Mouse (Mus musculus): ENCODE measurements around the gene Aurkb. TPM values are rescaled to one million over a fixed set of nuclear protein-coding genes. Genes with fewer than 3 reads are reported as not detected.

The Aurkb gene
- polyA plus RNA-seq, 1 experiment, result 44.0 TPM

DNA sequence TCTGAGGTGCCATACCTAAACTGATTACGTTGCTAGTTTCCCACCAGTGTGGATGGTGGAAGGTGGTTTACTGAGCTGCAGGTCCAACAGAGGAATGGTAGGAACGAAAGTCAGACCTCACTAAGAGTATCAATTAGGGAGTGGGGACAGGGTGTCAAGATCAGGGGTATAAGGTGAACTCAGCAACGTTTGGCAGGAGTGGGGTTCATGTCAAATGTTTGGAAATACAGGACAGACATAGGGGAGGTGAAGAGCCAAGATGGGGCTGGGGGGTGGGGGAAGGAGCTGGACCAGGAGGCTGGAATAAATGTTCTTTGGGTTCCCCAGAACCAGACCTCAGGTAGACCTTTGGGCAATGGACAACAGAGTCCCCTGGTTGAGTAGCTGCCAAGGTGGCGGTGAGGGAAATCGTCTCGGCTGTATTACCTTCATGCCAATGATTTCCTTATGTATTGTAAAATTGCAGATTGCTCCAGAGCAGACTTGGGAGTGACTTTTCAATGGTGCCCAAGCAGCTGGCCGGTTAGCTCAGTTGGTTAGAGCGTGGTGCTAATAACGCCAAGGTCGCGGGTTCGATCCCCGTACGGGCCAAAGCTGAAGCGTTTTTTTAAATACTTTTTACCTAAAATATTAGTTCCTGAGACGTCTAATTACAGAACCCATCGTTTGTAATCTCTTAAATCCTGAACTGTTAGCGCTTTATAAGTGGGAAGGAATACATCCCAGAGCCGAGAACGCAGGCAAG is 8.8 kb upstream of the Aurkb start:
- Histone ChIP-seq H3K4me1 (ENCODE audit: control insufficient read depth, insufficient read depth, low read length) (peaks cover 10% of the 10 kb centered on the region), H3K4me3 (ENCODE audit: insufficient read depth, low read length) (peak overlapping the region; percentile 74), H3K27ac (ENCODE audit: insufficient read depth, low read length) (peak overlapping the region; percentile 70)
- TF ChIP-seq POLR2A (IDR thresholded peaks at IDR 0.05; ENCODE audit: low read depth, low read length) (peak; percentile 77), CTCF (IDR thresholded peaks at IDR 0.05; ENCODE audit: borderline replicate concordance, insufficient read depth, low read length) (no peak)

DNA sequence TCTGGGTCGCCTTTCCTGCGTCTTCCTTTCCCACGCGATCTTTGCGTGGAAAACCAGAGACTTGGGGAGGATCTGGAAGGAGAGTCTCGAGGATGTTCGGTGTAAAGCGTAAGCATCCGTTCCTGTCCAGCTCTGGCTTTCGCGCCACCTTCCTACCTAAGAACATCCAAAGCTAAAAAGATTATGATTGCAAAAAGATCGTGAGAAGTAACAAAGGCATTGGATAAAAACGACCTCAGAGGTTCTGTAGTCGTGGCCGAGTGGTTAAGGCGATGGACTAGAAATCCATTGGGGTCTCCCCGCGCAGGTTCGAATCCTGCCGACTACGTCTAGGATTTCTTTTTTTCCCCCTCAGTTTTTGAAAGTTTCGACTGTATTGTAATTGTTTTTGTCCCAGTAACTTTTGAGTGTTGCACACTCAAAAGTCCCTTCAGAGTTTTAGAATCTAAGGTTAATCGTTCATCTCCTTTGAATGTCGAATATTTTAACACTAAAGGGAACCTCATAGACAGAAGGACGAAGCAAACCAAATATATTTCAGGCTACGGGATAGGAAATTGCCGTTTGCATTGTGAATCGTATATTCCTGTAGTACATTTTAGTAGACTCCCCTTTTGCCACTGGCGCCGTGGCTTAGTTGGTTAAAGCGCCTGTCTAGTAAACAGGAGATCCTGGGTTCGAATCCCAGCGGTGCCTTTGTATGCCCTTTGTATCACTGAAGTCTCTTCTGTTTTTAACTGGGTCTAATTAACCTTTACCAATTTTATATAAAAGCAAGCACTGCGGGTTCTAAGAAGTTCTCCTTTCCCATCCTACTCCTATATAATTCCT is 8.0 kb upstream of the Aurkb start:
- Histone ChIP-seq H3K27ac (ENCODE audit: insufficient read depth, low read length) (peak overlapping the region; percentile 70), H3K4me1 (ENCODE audit: control insufficient read depth, insufficient read depth, low read length) (peaks cover 10% of the 10 kb centered on the region), H3K4me3 (ENCODE audit: insufficient read depth, low read length) (peak overlapping the region; percentile 74)
- TF ChIP-seq POLR2A (IDR thresholded peaks at IDR 0.05; ENCODE audit: low read depth, low read length), result 0 out of 2 replicates have a peak, but pooled peaks have one; percentile 18
- TF ChIP-seq CTCF (IDR thresholded peaks at IDR 0.05; ENCODE audit: borderline replicate concordance, insufficient read depth, low read length), result no peak

DNA sequence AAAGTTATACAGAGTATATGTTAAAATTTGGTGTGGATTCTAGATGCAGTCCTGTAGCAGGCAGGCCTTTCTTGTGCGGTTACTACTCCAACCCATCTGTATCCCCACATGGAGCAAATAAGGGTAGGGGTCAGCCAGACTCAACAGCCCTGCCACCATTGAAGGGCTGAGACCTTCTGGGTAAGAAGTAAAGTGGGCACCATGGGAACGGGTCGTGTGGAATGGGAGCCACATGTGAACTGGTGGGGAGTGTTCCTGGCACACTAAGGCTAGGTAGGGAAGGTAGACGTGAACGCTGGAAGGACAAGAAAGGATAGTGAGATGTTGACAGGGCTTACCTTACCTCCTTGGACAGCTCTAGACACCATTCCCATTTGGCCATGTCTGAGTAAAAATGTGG is 7.3 kb upstream of the Aurkb start:
- H3K4me3 ChIP-seq (ENCODE audit: insufficient read depth, low read length), result no peak overlapping the region
- H3K27ac ChIP-seq (ENCODE audit: insufficient read depth, low read length), result no peak overlapping the region
- peaks cover 10% of the 10 kb centered on the region for H3K4me1 ChIP-seq (ENCODE audit: control insufficient read depth, insufficient read depth, low read length)
- no peak for TF ChIP-seq CTCF (IDR thresholded peaks at IDR 0.05; ENCODE audit: borderline replicate concordance, insufficient read depth, low read length)
- TF ChIP-seq POLR2A (IDR thresholded peaks at IDR 0.05; ENCODE audit: low read depth, low read length), result no peak

DNA sequence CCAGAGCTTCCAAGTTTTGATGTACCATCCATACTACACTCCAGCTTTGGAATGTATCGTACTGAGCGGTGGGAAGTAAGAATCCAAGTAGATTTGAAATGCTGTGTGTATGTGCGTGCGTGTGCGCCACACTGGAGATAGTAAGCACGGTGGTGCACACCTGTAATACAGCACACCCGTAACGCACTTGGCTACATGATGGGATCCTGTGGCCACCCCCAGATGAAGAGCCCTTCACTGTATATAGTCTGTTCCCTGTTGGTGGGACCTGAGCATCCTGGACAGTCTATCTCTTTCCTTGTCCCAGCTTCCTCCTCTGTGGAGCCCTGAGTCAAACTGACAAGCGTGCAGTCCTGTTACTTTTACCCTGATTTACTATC is 938 bp downstream of the Aurkb start:
- H3K4me1 ChIP-seq (ENCODE audit: control insufficient read depth, insufficient read depth, low read length), result no peaks in the 10 kb centered on the region
- TF ChIP-seq CTCF (IDR thresholded peaks at IDR 0.05; ENCODE audit: borderline replicate concordance, insufficient read depth, low read length) (no peak), POLR2A (IDR thresholded peaks at IDR 0.05; ENCODE audit: low read depth, low read length) (peak; percentile 15; the same call in 1 of the 2 replicates)
- peak overlapping the region; percentile 75 for H3K4me3 ChIP-seq (ENCODE audit: insufficient read depth, low read length)
- peak overlapping the region; percentile 62; the same call in 1 of the 2 replicates for H3K27ac ChIP-seq (ENCODE audit: insufficient read depth, low read length)

DNA sequence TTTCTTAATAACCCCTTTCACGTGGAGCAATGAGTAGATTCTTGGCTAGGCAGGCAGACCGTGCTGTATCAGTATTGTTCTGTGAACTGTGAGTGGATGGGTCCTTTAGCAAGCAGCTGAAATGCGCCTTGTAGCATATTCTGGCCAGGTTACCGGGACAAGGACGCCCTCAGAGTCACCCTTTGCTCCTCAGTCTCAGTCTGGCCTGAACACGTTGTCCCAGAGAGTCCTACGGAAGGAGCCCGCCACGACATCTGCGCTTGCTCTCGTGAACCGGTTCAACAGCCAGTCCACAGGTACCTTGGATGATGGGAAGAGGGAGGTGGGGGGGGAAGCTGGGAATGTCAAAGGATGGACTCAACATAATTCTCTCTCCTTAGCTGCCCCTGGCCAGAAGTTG is 2.1 kb downstream of the Aurkb start:
- TF ChIP-seq POLR2A (IDR thresholded peaks at IDR 0.05; ENCODE audit: low read depth, low read length) (no peak), CTCF (IDR thresholded peaks at IDR 0.05; ENCODE audit: borderline replicate concordance, insufficient read depth, low read length) (no peak)
- Histone ChIP-seq H3K4me3 (ENCODE audit: insufficient read depth, low read length) (0 out of 2 replicates have a peak overlapping the region, but pooled peaks have one; percentile 5), H3K27ac (ENCODE audit: insufficient read depth, low read length) (no peak overlapping the region), H3K4me1 (ENCODE audit: control insufficient read depth, insufficient read depth, low read length) (no peaks in the 10 kb centered on the region)

DNA sequence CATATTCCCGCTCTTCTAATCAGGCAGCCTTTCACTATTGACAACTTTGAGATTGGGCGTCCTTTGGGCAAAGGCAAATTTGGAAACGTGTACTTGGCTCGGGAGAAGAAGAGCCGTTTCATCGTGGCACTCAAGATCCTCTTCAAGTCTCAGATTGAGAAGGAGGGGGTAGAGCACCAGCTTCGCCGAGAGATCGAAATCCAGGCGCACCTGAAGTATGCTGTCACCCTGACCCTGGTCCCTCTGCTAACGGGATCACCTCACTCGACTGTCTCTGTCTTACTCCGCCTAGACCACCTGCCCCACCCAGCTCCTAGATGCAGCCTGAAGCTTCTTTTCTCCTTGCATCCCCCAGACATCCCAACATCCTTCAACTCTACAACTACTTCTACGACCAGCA is 2.7 kb downstream of the Aurkb start:
- Histone ChIP-seq H3K4me1 (ENCODE audit: control insufficient read depth, insufficient read depth, low read length) (no peaks in the 10 kb centered on the region), H3K27ac (ENCODE audit: insufficient read depth, low read length) (no peak overlapping the region), H3K4me3 (ENCODE audit: insufficient read depth, low read length) (no peak overlapping the region)
- no peak for TF ChIP-seq POLR2A (IDR thresholded peaks at IDR 0.05; ENCODE audit: low read depth, low read length)
- TF ChIP-seq CTCF (IDR thresholded peaks at IDR 0.05; ENCODE audit: borderline replicate concordance, insufficient read depth, low read length), result no peak

DNA sequence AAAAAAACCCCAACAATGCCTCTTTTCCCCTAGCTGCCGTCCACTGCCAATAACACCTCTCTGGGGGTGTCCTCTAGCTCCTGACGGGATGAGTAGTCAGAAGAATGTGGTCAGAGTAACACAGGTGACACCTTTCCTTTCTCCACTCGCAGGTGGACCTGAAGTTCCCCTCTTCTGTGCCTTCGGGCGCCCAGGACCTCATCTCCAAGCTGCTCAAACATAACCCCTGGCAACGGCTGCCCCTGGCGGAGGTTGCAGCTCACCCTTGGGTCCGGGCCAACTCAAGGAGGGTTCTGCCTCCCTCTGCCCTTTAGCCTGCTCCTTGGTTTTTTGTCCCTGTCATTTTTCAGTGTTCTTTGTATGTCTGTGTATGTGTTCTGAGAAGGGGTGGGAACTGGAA is 5.3 kb downstream of the Aurkb start:
- no peak overlapping the region for H3K27ac ChIP-seq (ENCODE audit: insufficient read depth, low read length)
- H3K4me3 ChIP-seq (ENCODE audit: insufficient read depth, low read length), result no peak overlapping the region
- no peaks in the 10 kb centered on the region for H3K4me1 ChIP-seq (ENCODE audit: control insufficient read depth, insufficient read depth, low read length)
- no peak for TF ChIP-seq POLR2A (IDR thresholded peaks at IDR 0.05; ENCODE audit: low read depth, low read length)
- no peak for TF ChIP-seq CTCF (IDR thresholded peaks at IDR 0.05; ENCODE audit: borderline replicate concordance, insufficient read depth, low read length)

DNA sequence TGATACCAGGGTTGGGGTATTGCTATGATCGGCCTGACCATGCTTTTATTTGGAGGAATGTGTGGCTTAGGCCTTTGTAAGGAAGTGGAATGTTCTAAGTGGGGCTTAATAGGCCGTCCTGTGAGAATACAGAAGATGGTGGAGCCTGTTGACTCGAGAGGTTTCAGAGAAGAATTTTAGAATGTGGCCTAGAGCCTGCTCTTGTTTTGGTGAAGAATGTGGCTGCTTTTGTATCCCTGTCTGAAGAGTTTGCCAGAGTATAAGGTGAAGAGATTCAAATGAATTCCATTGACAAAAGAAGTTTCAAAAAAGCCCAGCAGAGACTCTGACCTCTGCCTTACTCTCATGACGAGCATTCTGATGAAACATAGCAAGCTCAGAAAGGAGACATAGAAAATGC is 6.3 kb downstream of the Aurkb start:
- TF ChIP-seq CTCF (IDR thresholded peaks at IDR 0.05; ENCODE audit: borderline replicate concordance, insufficient read depth, low read length), result no peak
- TF ChIP-seq POLR2A (IDR thresholded peaks at IDR 0.05; ENCODE audit: low read depth, low read length), result no peak
- Histone ChIP-seq H3K27ac (ENCODE audit: insufficient read depth, low read length) (no peak overlapping the region), H3K4me3 (ENCODE audit: insufficient read depth, low read length) (no peak overlapping the region), H3K4me1 (ENCODE audit: control insufficient read depth, insufficient read depth, low read length) (no peaks in the 10 kb centered on the region)

DNA sequence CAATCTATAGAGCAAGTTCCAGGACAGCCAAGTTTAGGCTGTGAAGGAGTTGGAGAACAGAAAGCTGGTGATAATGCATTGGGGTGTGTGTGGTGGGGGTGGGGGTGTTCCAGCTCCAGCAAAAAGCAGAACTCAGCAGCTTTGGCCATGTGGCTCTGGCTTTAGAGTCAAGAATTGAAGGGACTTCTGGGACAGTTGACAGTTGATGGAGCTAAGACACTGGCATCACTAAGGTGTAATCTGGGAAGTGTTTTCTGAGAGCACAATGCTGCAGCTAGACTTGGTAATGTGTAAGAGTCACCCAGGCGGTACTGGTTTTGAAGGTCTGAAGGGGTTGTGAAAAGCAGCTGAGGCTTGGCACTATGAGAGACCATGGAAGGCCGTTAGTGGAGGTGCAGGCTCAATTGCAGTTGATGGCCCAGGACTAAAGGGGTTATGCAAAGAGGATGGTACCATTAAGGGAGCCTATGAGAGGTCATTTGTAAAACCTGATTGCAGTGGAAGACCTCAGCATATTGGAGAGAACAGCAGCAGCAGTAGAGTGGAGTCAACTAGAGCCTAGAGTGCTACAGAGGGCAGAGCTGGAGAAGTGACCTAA is 7.5 kb downstream of the Aurkb start:
- Histone ChIP-seq H3K27ac (ENCODE audit: insufficient read depth, low read length) (no peak overlapping the region), H3K4me3 (ENCODE audit: insufficient read depth, low read length) (no peak overlapping the region), H3K4me1 (ENCODE audit: control insufficient read depth, insufficient read depth, low read length) (no peaks in the 10 kb centered on the region)
- TF ChIP-seq CTCF (IDR thresholded peaks at IDR 0.05; ENCODE audit: borderline replicate concordance, insufficient read depth, low read length), result no peak
- TF ChIP-seq POLR2A (IDR thresholded peaks at IDR 0.05; ENCODE audit: low read depth, low read length), result no peak

Measured in embryonic fibroblast, embryonic 13.5 days (primary cell).